Mouse (Mus musculus): Measurements from ENCODE around the gene Slfn14. TPM values are rescaled to one million over a fixed set of nuclear protein-coding genes. Genes with fewer than 3 reads are reported as not detected.

The Slfn14 gene
- total RNA-seq, 2 experiments from 2014 or later: 86.4 to 93.6 TPM

Other genes starting within 250 kb of the Slfn14 start
- gene Slfn2, start 221.6 kb downstream of the Slfn14 start, total RNA-seq (2015; ENCODE audit: low replicate concordance): 32.1 and 39.4 TPM in 2 replicates
- 40.9 and 43.8 TPM in 2 replicates for gene Slfn2, start 221.6 kb downstream of the Slfn14 start, total RNA-seq (2017; ENCODE audit: low replicate concordance)
- gene Slfn1, start 169.9 kb downstream of the Slfn14 start, total RNA-seq (2015; ENCODE audit: low replicate concordance): 4.2 and 22.3 TPM in 2 replicates
- gene Slfn1, start 169.9 kb downstream of the Slfn14 start, total RNA-seq (2017; ENCODE audit: low replicate concordance): 6.9 and 12.3 TPM in 2 replicates
- 21.3 and 75.9 TPM in 2 replicates for gene Slfn4, start 111.5 kb downstream of the Slfn14 start, total RNA-seq (2015; ENCODE audit: low replicate concordance)
- 4.2 and 12.1 TPM in 2 replicates for gene Slfn4, start 111.5 kb downstream of the Slfn14 start, total RNA-seq (2017; ENCODE audit: low replicate concordance)
- gene Slfn3, start 95.4 kb downstream of the Slfn14 start, total RNA-seq (2015; ENCODE audit: low replicate concordance): 5.0 and 19.3 TPM in 2 replicates
- gene Slfn3, start 95.4 kb downstream of the Slfn14 start, total RNA-seq (2017; ENCODE audit: low replicate concordance): 12.3 and 35.9 TPM in 2 replicates
- 42.3 and 43.6 TPM in 2 replicates for gene Ap2b1, start 12.3 kb upstream of the Slfn14 start, total RNA-seq (2015; ENCODE audit: low replicate concordance)
- 49.8 and 49.9 TPM in 2 replicates for gene Ap2b1, start 12.3 kb upstream of the Slfn14 start, total RNA-seq (2017; ENCODE audit: low replicate concordance)
- 1.1 and 2.5 TPM in 2 replicates for gene Pex12, start 15.9 kb upstream of the Slfn14 start, total RNA-seq (2015; ENCODE audit: low replicate concordance)
- gene Pex12, start 15.9 kb upstream of the Slfn14 start, total RNA-seq (2017; ENCODE audit: low replicate concordance): 2.2 TPM in 1 of 2 replicates, not detected in the other
- not detected in 2 replicates for gene Rasl10b, start 122.4 kb upstream of the Slfn14 start, total RNA-seq (2015; ENCODE audit: low replicate concordance)
- 0.23 TPM in 1 of 2 replicates, not detected in the other for gene Rasl10b, start 122.4 kb upstream of the Slfn14 start, total RNA-seq (2017; ENCODE audit: low replicate concordance)
- not detected in 2 replicates for gene Gas2l2, start 142.7 kb upstream of the Slfn14 start, total RNA-seq (2015; ENCODE audit: low replicate concordance)
- gene Gas2l2, start 142.7 kb upstream of the Slfn14 start, total RNA-seq (2017; ENCODE audit: low replicate concordance): not detected in 2 replicates
- 12.3 TPM in 1 of 2 replicates, not detected in the other for gene 1700020L24Rik, start 151.0 kb upstream of the Slfn14 start, total RNA-seq (2015; ENCODE audit: low replicate concordance)
- gene 1700020L24Rik, start 151.0 kb upstream of the Slfn14 start, total RNA-seq (2017; ENCODE audit: low replicate concordance): 4.0 and 4.7 TPM in 2 replicates
- gene Mmp28, start 176.3 kb upstream of the Slfn14 start, total RNA-seq (2015; ENCODE audit: low replicate concordance): not detected in 2 replicates
- 1.7 TPM in 1 of 2 replicates, not detected in the other for gene Mmp28, start 176.3 kb upstream of the Slfn14 start, total RNA-seq (2017; ENCODE audit: low replicate concordance)
- 47.2 and 59.5 TPM in 2 replicates for gene Taf15, start 186.4 kb upstream of the Slfn14 start, total RNA-seq (2015; ENCODE audit: low replicate concordance)
- 50.6 and 95.9 TPM in 2 replicates for gene Taf15, start 186.4 kb upstream of the Slfn14 start, total RNA-seq (2017; ENCODE audit: low replicate concordance)
- gene Heatr9, start 235.4 kb upstream of the Slfn14 start, total RNA-seq (2015; ENCODE audit: low replicate concordance): not detected in 2 replicates
- 0.26 TPM in 1 of 2 replicates, not detected in the other for gene Heatr9, start 235.4 kb upstream of the Slfn14 start, total RNA-seq (2017; ENCODE audit: low replicate concordance)
- 11.5 and 25.6 TPM in 2 replicates for gene Ccl5, start 243.8 kb upstream of the Slfn14 start, total RNA-seq (2015; ENCODE audit: low replicate concordance)
- gene Ccl5, start 243.8 kb upstream of the Slfn14 start, total RNA-seq (2017; ENCODE audit: low replicate concordance): 4.6 TPM in 1 of 2 replicates, not detected in the other